26 mouse cellular contexts compared by ENCODE assay signal in genomic region chr8:9180686-9181315, GRCm38 (mm10).
DNase-seq lines count a peak whose midpoint lies in the region; ATAC-seq lines count a peak whose summit lies in the region.
"Had no signal": no experiment of that assay in that cellular context is flagged by ENCODE, and none has a peak within 500 bp of the region (broad histone marks: within the 10 kb centered on the region; RNA-seq: fewer than 3 reads in every experiment).

No protein-coding gene starts in this region.

- H3K27ac ChIP-seq in kidney, embryonic 14.5 days (ENCODE audit: low read depth, low read length): no peak overlapping the region
- H3K27ac ChIP-seq in neural tube, embryonic 12.5 days: no peak overlapping the region
- no peak overlapping the region for H3K27ac ChIP-seq in neural tube, embryonic 15.5 days (replicated peaks)
- H3K27ac ChIP-seq in hindbrain, embryonic 16.5 days (ENCODE audit: low read depth, low read length): no peak overlapping the region
- H3K27ac ChIP-seq: embryonic facial prominence, embryonic 10.5 days; embryonic facial prominence, embryonic 15.5 days; forebrain, embryonic 12.5 days; hindbrain, embryonic 13.5 days; layer of hippocampus, adult 2 months; liver, embryonic 12.5 days; midbrain, embryonic 13.5 days had no signal

- no peak for DNase-seq in kidney, postnatal 10 days
- DNase-seq in adrenal gland, postnatal 36 days: peak; percentile 22 to 53
- no peak for DNase-seq in gastrocnemius, postnatal 36 days
- DNase-seq: cerebellum, adult 8-10 months; cerebellum, postnatal 25 days; forebrain, postnatal 0 days; heart, postnatal 36 days; kidney, postnatal 36 days; liver, postnatal 0 days; lung, postnatal 4 days; retina, postnatal 1 day; right cerebral cortex, postnatal 14 days had no signal

- no peak overlapping the region for H3K4me3 ChIP-seq in kidney, embryonic 14.5 days (ENCODE audit: low read length)
- no peak overlapping the region for H3K4me3 ChIP-seq in neural tube, embryonic 12.5 days
- no peak overlapping the region for H3K4me3 ChIP-seq in neural tube, embryonic 15.5 days (replicated peaks)
- H3K4me3 ChIP-seq in hindbrain, embryonic 16.5 days (ENCODE audit: low read length): no peak overlapping the region
- H3K4me3 ChIP-seq: embryonic facial prominence, embryonic 10.5 days; embryonic facial prominence, embryonic 15.5 days; forebrain, embryonic 12.5 days; hindbrain, embryonic 13.5 days; layer of hippocampus, adult 2 months; liver, embryonic 12.5 days; megakaryocyte, embryonic 14.5 days; midbrain, embryonic 13.5 days had no signal

- intact Hi-C loops in gastrocnemius, postnatal 36 days (cut with DNase I): no loop called here

- peak overlapping the region; percentile 8; the same call in 1 of the 2 replicates for H3K4me2 ChIP-seq in kidney, embryonic 14.5 days (replicated peaks; ENCODE audit: low read depth, low read length)
- H3K4me2 ChIP-seq in neural tube, embryonic 12.5 days (replicated peaks): no peak overlapping the region
- no peak overlapping the region for H3K4me2 ChIP-seq in neural tube, embryonic 15.5 days
- no peak overlapping the region for H3K4me2 ChIP-seq in hindbrain, embryonic 16.5 days (ENCODE audit: low read length)
- H3K4me2 ChIP-seq: embryonic facial prominence, embryonic 15.5 days; forebrain, embryonic 12.5 days; hindbrain, embryonic 13.5 days; liver, embryonic 12.5 days; midbrain, embryonic 13.5 days had no signal

- no peaks in the 10 kb centered on the region for H3K9me3 ChIP-seq in kidney, embryonic 14.5 days (ENCODE audit: control insufficient read depth, low read length)
- H3K9me3 ChIP-seq in neural tube, embryonic 12.5 days: no peaks in the 10 kb centered on the region
- H3K9me3 ChIP-seq in neural tube, embryonic 15.5 days (replicated peaks): no peaks in the 10 kb centered on the region
- H3K9me3 ChIP-seq in hindbrain, embryonic 16.5 days (ENCODE audit: control insufficient read depth, low read length): no peaks in the 10 kb centered on the region
- H3K9me3 ChIP-seq: embryonic facial prominence, embryonic 10.5 days; embryonic facial prominence, embryonic 15.5 days; forebrain, embryonic 12.5 days; hindbrain, embryonic 13.5 days; liver, embryonic 12.5 days; megakaryocyte, embryonic 14.5 days; midbrain, embryonic 13.5 days had no signal

- H3K36me3 ChIP-seq in kidney, embryonic 14.5 days (ENCODE audit: control insufficient read depth, insufficient read depth, low read length): no peaks in the 10 kb centered on the region
- H3K36me3 ChIP-seq in neural tube, embryonic 12.5 days: no peaks in the 10 kb centered on the region
- no peaks in the 10 kb centered on the region for H3K36me3 ChIP-seq in neural tube, embryonic 15.5 days
- H3K36me3 ChIP-seq in hindbrain, embryonic 16.5 days (ENCODE audit: control insufficient read depth, insufficient read depth, low read length): no peaks in the 10 kb centered on the region
- H3K36me3 ChIP-seq: embryonic facial prominence, embryonic 10.5 days; embryonic facial prominence, embryonic 15.5 days; forebrain, embryonic 12.5 days; hindbrain, embryonic 13.5 days; liver, embryonic 12.5 days; midbrain, embryonic 13.5 days had no signal

- H3K27me3 ChIP-seq in kidney, embryonic 14.5 days (ENCODE audit: control insufficient read depth, insufficient read depth, low read length): no peaks in the 10 kb centered on the region
- H3K27me3 ChIP-seq in neural tube, embryonic 12.5 days (replicated peaks): no peaks in the 10 kb centered on the region
- no peaks in the 10 kb centered on the region for H3K27me3 ChIP-seq in neural tube, embryonic 15.5 days (replicated peaks)
- H3K27me3 ChIP-seq in hindbrain, embryonic 16.5 days (replicated peaks; ENCODE audit: control insufficient read depth, insufficient read depth, low read length): no peaks in the 10 kb centered on the region
- H3K27me3 ChIP-seq: embryonic facial prominence, embryonic 15.5 days; forebrain, embryonic 12.5 days; liver, embryonic 12.5 days; megakaryocyte, embryonic 14.5 days had no signal

- no peak overlapping the region for H3K9ac ChIP-seq in kidney, embryonic 14.5 days (ENCODE audit: low read depth, low read length)
- no peak overlapping the region for H3K9ac ChIP-seq in neural tube, embryonic 12.5 days
- no peak overlapping the region for H3K9ac ChIP-seq in neural tube, embryonic 15.5 days (replicated peaks)
- no peak overlapping the region for H3K9ac ChIP-seq in hindbrain, embryonic 16.5 days (ENCODE audit: low read depth, low read length)
- H3K9ac ChIP-seq: embryonic facial prominence, embryonic 15.5 days; forebrain, embryonic 12.5 days; forebrain, postnatal 0 days; hindbrain, embryonic 13.5 days; liver, embryonic 12.5 days; liver, postnatal 0 days; midbrain, embryonic 13.5 days had no signal

- peak; percentile 77 for ATAC-seq in kidney, embryonic 14.5 days (ENCODE audit: low FRiP score, low TSS enrichment)
- 0 out of 2 replicates have a peak, but pooled peaks have one; percentile 33 for ATAC-seq in neural tube, embryonic 12.5 days (ENCODE audit: low FRiP score, low read depth)
- no peak for ATAC-seq in neural tube, embryonic 15.5 days (ENCODE audit: low FRiP score)
- ATAC-seq in hindbrain, embryonic 16.5 days: no peak
- ATAC-seq: CD4-positive, CD25-positive, alpha-beta regulatory T cell, adult 4 months; forebrain, postnatal 0 days; intestine, postnatal 0 days; liver, embryonic 12.5 days; liver, postnatal 0 days; midbrain, embryonic 13.5 days had no signal

- 29% methylated on average over 17 of the region's 17 CpGs for WGBS in kidney, embryonic 14.5 days
- 47% methylated on average over 17 of the region's 17 CpGs for WGBS in neural tube, embryonic 12.5 days
- 38% methylated on average over 17 of the region's 17 CpGs for WGBS in neural tube, embryonic 15.5 days
- WGBS in hindbrain, embryonic 16.5 days: 80% methylated on average over 17 of the region's 17 CpGs

- H3K4me1 ChIP-seq in kidney, embryonic 14.5 days (ENCODE audit: control insufficient read depth, insufficient read depth, low read length): peaks cover 9% of the 10 kb centered on the region; the same call in 1 of the 2 replicates
- H3K4me1 ChIP-seq in neural tube, embryonic 12.5 days: peaks cover 9% of the 10 kb centered on the region
- peaks cover 4% of the 10 kb centered on the region; the same call in 1 of the 2 replicates for H3K4me1 ChIP-seq in neural tube, embryonic 15.5 days
- H3K4me1 ChIP-seq in hindbrain, embryonic 16.5 days (ENCODE audit: control insufficient read depth, insufficient read depth, low read depth, low read length): no peaks in the 10 kb centered on the region
- H3K4me1 ChIP-seq: embryonic facial prominence, embryonic 15.5 days; liver, embryonic 12.5 days; megakaryocyte, embryonic 14.5 days; midbrain, embryonic 13.5 days had no signal

Comparison
In these comparisons a context has a peak if more than half of its experiments do, and no peak if none do; other contexts are left out.
1. ATAC-seq: peak in kidney, embryonic 14.5 days (single experiment) and neural tube, embryonic 12.5 days (single experiment); none in neural tube, embryonic 15.5 days (single experiment) and hindbrain, embryonic 16.5 days (single experiment).
2. DNase-seq: peak in adrenal gland, postnatal 36 days (2 of 2); none in kidney, postnatal 10 days (single experiment) and gastrocnemius, postnatal 36 days (0 of 2).